Mouse (Mus musculus): ENCODE measurements around the gene Mtpn. TPM values are rescaled to one million over a fixed set of nuclear protein-coding genes. Genes with fewer than 3 reads are reported as not detected.

Gene Mtpn
- total RNA-seq, 2 experiments from 2014 or later, result 370 to 380 TPM

DNA sequence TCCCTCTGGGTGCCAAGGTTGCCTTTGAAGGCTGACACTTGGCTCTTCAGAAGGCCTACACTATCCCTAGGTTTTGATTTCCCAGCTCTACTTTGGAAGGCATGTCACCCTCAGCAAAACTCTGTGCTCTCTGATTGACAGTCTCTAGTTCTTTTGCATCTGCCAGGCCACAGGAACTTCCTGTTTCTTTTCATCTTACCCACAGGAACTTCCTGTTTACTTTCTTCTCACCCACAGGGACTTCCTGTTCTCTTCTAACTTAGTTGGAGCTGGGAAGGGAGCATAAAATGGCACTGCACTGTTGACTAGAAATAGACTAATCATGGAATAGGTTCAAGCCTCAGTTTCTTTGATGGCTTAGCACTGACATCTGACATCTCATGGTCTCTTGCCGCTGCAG lies 77.2 kb downstream of the Mtpn start:
- DNase-seq (ENCODE audit: extremely low spot score in 1 of 2, low spot score in 2 of 2), result no peak
- intact Hi-C loops (cut with DNase I), result no loop called here

Small RNA genes lying within 50 kb of the gene (microRNA-seq; reads per million reads assigned to microRNA genes)
- not detected for gene Gm23053

Other genes with a start within 250 kb of the Mtpn start
- gene Slc13a4, start 231.8 kb downstream of the Mtpn start, total RNA-seq (2021), result 10 to 100 TPM; 10.5 TPM
- gene Fam180a, start 213.7 kb downstream of the Mtpn start, total RNA-seq (2021), result 1 to 10 TPM; 4.9 to 6.4 TPM

All from left cerebral cortex, postnatal 10 days (tissue).